Mouse (Mus musculus) ES-E14 (cell line): ENCODE data around the gene Plin4. TPM values are rescaled to one million over a fixed set of nuclear protein-coding genes. Genes with fewer than 3 reads are reported as not detected.

ENCODE experiments used
- DNase-seq: peaks from one replicate; pipeline ENCODE4 v3.0.0-alpha.2; 2013; ENCODE audit warnings: low read depth, low spot score
- H3K27ac ChIP-seq: 2 replicates; pipeline ENCODE4 v1.5.1; 2012; ENCODE audit warnings: low read depth, mild to moderate bottlenecking, low read length, moderate library complexity, mixed read lengths; ENCODE audit not compliant: poor library complexity, insufficient read depth, severe bottlenecking
- H3K36me3 ChIP-seq: 2 replicates; pipeline ENCODE4 v1.6.1; 2012; ENCODE audit warnings: mild to moderate bottlenecking, low read length, moderate library complexity, mixed read lengths; ENCODE audit not compliant: control insufficient read depth, poor library complexity, insufficient read depth, severe bottlenecking
- H3K4me1 ChIP-seq, 2 experiments: fragments of 150-350 bp in 1 of 2; sonication (generic) in 1 of 2; 2 replicates each; pipeline ENCODE4 v1.6.1; 2012; ENCODE audit warnings: low read length in 2 of 2, mild to moderate bottlenecking in 1 of 2, mixed read lengths in 1 of 2; ENCODE audit not compliant: control insufficient read depth in 2 of 2, insufficient read depth in 2 of 2, poor library complexity in 1 of 2
- H3K4me3 ChIP-seq, 2 experiments: fragments of 150-350 bp in 1 of 2; sonication (generic) in 1 of 2; 2 replicates each; pipeline ENCODE4 v1.5.1; 2012; ENCODE audit warnings: low read length in 2 of 2, low read depth in 1 of 2, mild to moderate bottlenecking in 1 of 2, mixed read lengths in 1 of 2; ENCODE audit not compliant: insufficient read depth in 1 of 2, poor library complexity in 1 of 2, severe bottlenecking in 1 of 2
- H3K9ac ChIP-seq: 2 replicates; pipeline ENCODE4 v1.6.1; 2012; ENCODE audit warnings: low read depth, mild to moderate bottlenecking, low read length, mixed read lengths; ENCODE audit not compliant: poor library complexity, insufficient read depth, severe bottlenecking
- H3K9me3 ChIP-seq: fragments of 150-350 bp; sonication (generic); 2 replicates; pipeline ENCODE4 v1.6.1; 2012; ENCODE audit warnings: low read depth, mild to moderate bottlenecking, low read length; ENCODE audit not compliant: control insufficient read depth, insufficient read depth
- CHD2 ChIP-seq: IDR thresholded peaks from 2 replicates; pipeline ENCODE4 v1.6.1; 2014; ENCODE audit warnings: mild to moderate bottlenecking, low read depth, low read length, inconsistent platforms
- HCFC1 ChIP-seq: IDR thresholded peaks from 2 replicates; pipeline ENCODE4 v1.6.1; 2012; ENCODE audit warnings: low read length, inconsistent platforms, borderline replicate concordance; ENCODE audit not compliant: insufficient read depth
- MAFK ChIP-seq: IDR thresholded peaks from 2 replicates; pipeline ENCODE4 v1.6.1; 2014; ENCODE audit warnings: mild to moderate bottlenecking, low read depth, low read length, inconsistent platforms; ENCODE audit not compliant: insufficient read depth
- ZC3H11A ChIP-seq: IDR thresholded peaks from 2 replicates; pipeline ENCODE4 v1.6.1; 2012; ENCODE audit warnings: low read depth, mild to moderate bottlenecking, inconsistent platforms, low read length, borderline replicate concordance
- ZNF384 ChIP-seq: IDR thresholded peaks from 2 replicates; pipeline ENCODE4 v1.6.1; 2012; ENCODE audit warnings: low read depth, low read length, inconsistent platforms
- in situ Hi-C, 2 experiments: fragments of 600-800 bp; cut with MboI; formaldehyde crosslinking; loops; one replicate each; pipeline ENCODE4 v1.15.1; 2025; ENCODE audit warnings: low sequenced_read_pairs in 2 of 2, inconsistent platforms in 1 of 2; ENCODE audit not compliant: unreplicated experiment in 2 of 2
- total RNA-seq: library from RNA; depleted of rRNA; stranded (reverse); fragments of 300-350 nt; gene quantifications from 2 replicates; pipeline ENCODE4 v1.2.3, GENCODE M21; 2012

Gene Plin4
- total RNA-seq, 1 experiment: 0.31 TPM

GRCm38 (mm10) chr17:56098180-56098579 lies 11.4 kb downstream of the Plin4 start:
- no peak for DNase-seq
- Histone ChIP-seq H3K4me3 (no peak overlapping the region), H3K36me3 (peaks cover 80% of the 10 kb centered on the region), H3K27ac (no peak overlapping the region), H3K9me3 (no peaks in the 10 kb centered on the region), H3K9ac (no peak overlapping the region), H3K4me1 (no peaks in the 10 kb centered on the region)
- in situ Hi-C loops: no loop called here
- TF ChIP-seq ZNF384: no peak
- TF ChIP-seq ZC3H11A: no peak
- no peak for TF ChIP-seq CHD2
- TF ChIP-seq HCFC1: no peak
- TF ChIP-seq MAFK: no peak

- H3K36me3 ChIP-seq: peaks cover 71% of the 10 kb centered on the region
- no peak overlapping the region for H3K9ac ChIP-seq
- in situ Hi-C loops: no loop called here
- no peaks in the 10 kb centered on the region for H3K4me1 ChIP-seq
- no peak overlapping the region for H3K27ac ChIP-seq
- no peak for DNase-seq
- TF ChIP-seq HCFC1: no peak
- TF ChIP-seq ZC3H11A: no peak
- no peak for TF ChIP-seq CHD2
- H3K9me3 ChIP-seq: no peaks in the 10 kb centered on the region
- H3K4me3 ChIP-seq: no peak overlapping the region
Measured at GRCm38 (mm10) chr17:56096883-56097282, 12.7 kb downstream of the Plin4 start.

- Histone ChIP-seq H3K27ac (no peak overlapping the region), H3K9ac (no peak overlapping the region), H3K36me3 (peaks cover 35% of the 10 kb centered on the region), H3K9me3 (no peaks in the 10 kb centered on the region), H3K4me3 (no peak overlapping the region), H3K4me1 (no peaks in the 10 kb centered on the region)
- in situ Hi-C loops: no loop called here
- TF ChIP-seq ZNF384: no peak
- TF ChIP-seq HCFC1: no peak
- TF ChIP-seq MAFK: no peak
- no peak for TF ChIP-seq ZC3H11A
- no peak for TF ChIP-seq CHD2
- no peak for DNase-seq
Measured at GRCm38 (mm10) chr17:56092794-56093193, 16.8 kb downstream of the Plin4 start.

- DNase-seq: no peak
- Histone ChIP-seq H3K4me3 (no peak overlapping the region), H3K36me3 (peaks cover 30% of the 10 kb centered on the region), H3K9me3 (no peaks in the 10 kb centered on the region), H3K9ac (no peak overlapping the region), H3K4me1 (no peaks in the 10 kb centered on the region), H3K27ac (no peak overlapping the region)
- in situ Hi-C loops: no loop called here
- TF ChIP-seq ZNF384 (peak; percentile 98), HCFC1 (no peak)
Measured at GRCm38 (mm10) chr17:56092312-56092711, 17.3 kb downstream of the Plin4 start.
